Mouse (Mus musculus): Measurements from ENCODE around the gene Tmem185a. TPM values are rescaled to one million over a fixed set of nuclear protein-coding genes. Genes with fewer than 3 reads are reported as not detected.
"Not testable (repeated sequence)": the region's sequence is repeated elsewhere in the genome, so short reads cannot be mapped to it uniquely, and the experiment has no call there.

Tmem185a gene
- total RNA-seq (2021): 10 to 100 TPM; 34.5 to 34.9 TPM
- long read RNA-seq, experiment 1, transcript Tmem185a-202 (7 exons, 1,307 nt): major isoform, 19 of 33 reads
- long read RNA-seq, experiment 1, partial matches to known transcripts: 1 of 33 reads
- long read RNA-seq, experiment 1, other reads (novel, unspliced or antisense): 13 of 33 reads
- long read RNA-seq, experiment 2, transcript Tmem185a-202 (7 exons, 1,307 nt): major isoform, 33 of 56 reads
- long read RNA-seq, experiment 2, partial matches to known transcripts: 0 of 56 reads
- long read RNA-seq, experiment 2, other reads (novel, unspliced or antisense): 19 of 56 reads

- peak; percentile 84 for DNase-seq
These were observed at the start of gene Tmem185a for GRCm38 (mm10) chrX:70476792-70477776. Tmem185a (minus strand) TSS chrX:70477180.

- not testable (repeated sequence) for DNase-seq
These were observed 37.4 kb upstream of the Tmem185a start for GRCm38 (mm10) chrX:70514413-70514812.

GRCm38 (mm10) chrX:70487328-70487727 lies 10.3 kb upstream of the Tmem185a start:
- DNase-seq: not testable (repeated sequence)

- DNase-seq: no peak
These were observed 5.2 kb upstream of the Tmem185a start for GRCm38 (mm10) chrX:70482154-70482553.

- no peak for DNase-seq
These were observed 1.7 kb upstream of the Tmem185a start for GRCm38 (mm10) chrX:70478701-70479100.

- DNase-seq: no peak
These were observed 1.7 kb downstream of the Tmem185a start for GRCm38 (mm10) chrX:70475215-70475765.

- DNase-seq: no peak
These were observed 10.1 kb downstream of the Tmem185a start for GRCm38 (mm10) chrX:70466897-70467296.

- DNase-seq: no peak
These were observed 11.5 kb downstream of the Tmem185a start for GRCm38 (mm10) chrX:70465489-70465888.

GRCm38 (mm10) chrX:70463621-70464020 lies 13.4 kb downstream of the Tmem185a start:
- DNase-seq: no peak

GRCm38 (mm10) chrX:70452359-70452758 lies 24.6 kb downstream of the Tmem185a start:
- DNase-seq: not testable (repeated sequence)

GRCm38 (mm10) chrX:70425473-70425872 lies 51.5 kb downstream of the Tmem185a start:
- not testable (repeated sequence) for DNase-seq

Other genes with a start within 250 kb of the Tmem185a start
- gene Ids, start 112.1 kb downstream of the Tmem185a start, total RNA-seq (2021): 10 to 100 TPM; 12.4 to 15.2 TPM
- gene 1110012L19Rik, start 91.3 kb downstream of the Tmem185a start, total RNA-seq (2021): 10 to 100 TPM; 12.8 to 17.4 TPM

All from gastrocnemius, postnatal 25 days (tissue).